Mouse (Mus musculus) cortical plate, adult 2 months (tissue): ENCODE data around the gene Mindy2. TPM values are rescaled to one million over a fixed set of nuclear protein-coding genes. Genes with fewer than 3 reads are reported as not detected.

Experiments
- H3K27ac ChIP-seq: fragments of 200-500 bp; 2 replicates; pipeline ENCODE4 v1.5.1; 2012; ENCODE audit warnings: low read length, control low read depth, inconsistent platforms; ENCODE audit not compliant: insufficient read depth
- H3K4me1 ChIP-seq: fragments of 200-500 bp; 2 replicates; pipeline ENCODE4 v1.6.1; 2011; ENCODE audit warnings: low read length; ENCODE audit not compliant: control insufficient read depth, insufficient read depth
- H3K4me3 ChIP-seq: fragments of 200-500 bp; 2 replicates; pipeline ENCODE4 v1.5.1; 2011; ENCODE audit warnings: mild to moderate bottlenecking, low read length, control low read depth; ENCODE audit not compliant: insufficient read depth
- CTCF ChIP-seq: fragments of 200-500 bp; IDR thresholded peaks from 2 replicates; pipeline ENCODE4 v1.5.1; 2011; ENCODE audit warnings: mild to moderate bottlenecking, control low read depth, low read length; ENCODE audit not compliant: insufficient read depth; ENCODE audit errors: extremely low read depth
- POLR2A ChIP-seq: fragments of 200-500 bp; IDR thresholded peaks from 2 replicates; pipeline ENCODE4 v1.6.1; 2011; ENCODE audit warnings: mild to moderate bottlenecking, low read length, control low read depth; ENCODE audit not compliant: insufficient read depth; ENCODE audit errors: extremely low read depth
- polyA plus RNA-seq: library from polyadenylated mRNA; depleted of rRNA; stranded (reverse); fragments of >200 nt; gene quantifications from 2 replicates; pipeline ENCODE4 v1.2.3, GENCODE M21; 2012

Gene Mindy2
- polyA plus RNA-seq, 1 experiment = 26.2 TPM

DNA sequence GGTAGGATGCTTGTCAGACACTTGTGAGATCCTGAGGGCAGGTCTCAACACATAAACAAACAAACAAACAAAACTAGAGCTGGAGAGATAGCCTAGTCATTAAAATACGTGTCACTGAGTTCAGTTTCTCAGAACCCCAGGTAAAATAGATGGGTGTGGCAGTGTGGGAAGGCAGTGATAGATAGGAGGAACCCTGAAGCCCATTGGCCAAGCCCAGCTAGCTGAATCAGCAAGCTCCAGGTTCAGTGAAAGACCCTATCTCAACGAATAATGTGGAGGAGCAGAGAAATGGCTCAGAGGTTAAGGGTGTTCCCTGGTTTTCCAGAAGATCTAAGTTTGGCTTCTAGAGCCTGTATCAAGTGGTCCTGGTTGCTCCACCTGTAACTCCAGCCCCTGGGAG, 12.2 kb upstream of the Mindy2 start:
- no peak overlapping the region for H3K27ac ChIP-seq
- H3K4me1 ChIP-seq = no peaks in the 10 kb centered on the region
- no peak overlapping the region for H3K4me3 ChIP-seq
- TF ChIP-seq POLR2A = no peak
- no peak for TF ChIP-seq CTCF

DNA sequence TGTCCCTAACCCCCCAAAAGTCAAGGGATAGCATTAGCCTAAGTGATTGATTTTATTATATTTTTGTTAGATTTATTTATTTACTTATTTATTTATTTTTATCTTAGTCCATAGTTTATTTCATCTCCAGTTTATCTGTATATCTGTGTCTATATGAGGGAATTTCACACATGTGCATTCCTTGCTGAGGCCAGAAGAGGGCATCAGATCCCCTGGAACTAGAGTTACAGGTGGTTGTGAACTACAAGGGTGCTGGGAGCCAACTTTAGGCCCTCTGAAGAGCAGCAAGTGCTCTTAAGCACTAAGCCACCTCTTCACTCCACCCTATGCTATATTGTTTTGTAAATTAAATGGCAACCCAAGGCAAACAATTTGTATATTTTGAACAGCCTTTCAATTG, 11.1 kb upstream of the Mindy2 start:
- Histone ChIP-seq H3K27ac (no peak overlapping the region), H3K4me3 (no peak overlapping the region), H3K4me1 (no peaks in the 10 kb centered on the region)
- TF ChIP-seq CTCF (0 out of 2 replicates have a peak, but pooled peaks have one; percentile 17), POLR2A (no peak)

DNA sequence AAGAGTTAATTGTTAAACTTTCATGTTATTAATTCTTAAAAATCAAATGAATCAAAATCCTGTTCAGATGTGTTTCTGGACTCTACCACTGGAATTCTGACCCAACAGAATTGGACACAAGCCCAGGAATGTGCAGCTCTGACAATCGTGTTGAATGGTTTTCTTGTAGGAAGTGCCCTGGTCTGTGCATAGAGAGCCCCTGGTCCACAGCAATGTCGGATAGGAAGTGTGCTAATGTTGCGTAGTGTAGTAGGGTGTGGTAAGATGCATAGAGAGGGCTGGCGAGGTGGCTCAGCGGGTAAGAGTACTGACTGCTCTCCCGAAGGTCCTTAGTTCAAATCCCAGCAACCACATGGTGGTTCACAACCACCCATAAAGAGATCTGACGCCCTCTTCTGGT, 9.8 kb upstream of the Mindy2 start:
- no peak overlapping the region for H3K27ac ChIP-seq
- no peak for TF ChIP-seq CTCF
- TF ChIP-seq POLR2A = no peak
- no peak overlapping the region for H3K4me3 ChIP-seq
- no peaks in the 10 kb centered on the region for H3K4me1 ChIP-seq

DNA sequence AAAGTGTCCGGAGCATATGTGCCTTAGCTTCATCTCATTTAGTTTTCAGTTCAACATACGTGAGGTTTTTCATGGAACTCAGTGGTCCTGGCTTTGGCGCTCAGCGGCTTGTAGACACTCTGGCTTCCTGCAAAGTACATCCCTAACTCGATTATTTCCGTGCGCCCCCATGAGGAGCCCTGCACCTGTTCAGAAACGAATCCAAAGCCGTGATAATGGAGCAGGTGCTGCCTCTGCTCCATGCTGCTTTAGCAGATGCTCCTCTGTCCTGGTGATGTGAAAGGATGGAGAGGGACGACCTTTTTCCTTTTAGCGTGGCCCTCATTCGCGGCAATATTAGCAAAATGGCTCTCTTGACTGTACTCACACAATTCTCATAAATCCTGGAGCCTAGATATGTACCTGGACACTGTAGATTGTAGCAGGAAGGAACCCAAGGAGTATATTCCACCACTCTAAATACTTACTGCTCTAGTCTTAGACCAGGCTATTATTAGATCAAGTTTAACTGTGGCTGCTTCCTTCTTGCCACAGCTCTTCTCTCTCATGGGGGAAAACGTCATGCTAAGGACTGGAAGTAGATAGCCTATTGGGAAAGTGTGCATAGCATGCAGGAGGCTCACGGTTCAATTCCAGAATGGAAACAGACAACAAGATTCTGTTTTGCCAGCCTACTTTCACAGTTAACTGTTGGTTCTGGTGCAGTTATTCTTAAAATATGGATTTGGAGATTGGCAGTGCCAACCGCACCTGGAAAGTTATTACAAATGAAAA, 8.6 kb upstream of the Mindy2 start:
- Histone ChIP-seq H3K4me1 (no peaks in the 10 kb centered on the region), H3K27ac (no peak overlapping the region), H3K4me3 (no peak overlapping the region)
- TF ChIP-seq CTCF (no peak), POLR2A (no peak)

DNA sequence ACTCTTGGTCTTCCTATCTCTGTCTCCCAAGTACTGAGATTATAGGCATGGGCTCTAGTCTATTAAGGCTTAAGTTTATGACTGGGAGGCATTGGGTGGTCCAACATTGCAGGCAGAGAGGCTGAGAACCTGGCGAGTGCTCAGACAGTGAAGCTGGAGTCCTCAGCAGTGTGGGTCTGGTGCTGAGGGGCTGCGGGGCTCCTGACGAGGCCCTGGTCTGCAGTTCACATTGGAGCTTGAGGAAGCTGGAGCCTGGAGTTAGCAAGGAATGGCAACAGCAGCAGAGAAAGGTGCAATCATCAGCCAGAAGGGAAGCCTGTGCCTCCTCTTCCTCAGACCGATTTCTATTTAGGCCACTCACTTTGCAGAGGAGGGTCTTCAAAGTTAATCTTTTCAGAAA, 7.9 kb upstream of the Mindy2 start:
- no peaks in the 10 kb centered on the region for H3K4me1 ChIP-seq
- no peak overlapping the region for H3K4me3 ChIP-seq
- TF ChIP-seq POLR2A (no peak), CTCF (no peak)
- no peak overlapping the region for H3K27ac ChIP-seq

DNA sequence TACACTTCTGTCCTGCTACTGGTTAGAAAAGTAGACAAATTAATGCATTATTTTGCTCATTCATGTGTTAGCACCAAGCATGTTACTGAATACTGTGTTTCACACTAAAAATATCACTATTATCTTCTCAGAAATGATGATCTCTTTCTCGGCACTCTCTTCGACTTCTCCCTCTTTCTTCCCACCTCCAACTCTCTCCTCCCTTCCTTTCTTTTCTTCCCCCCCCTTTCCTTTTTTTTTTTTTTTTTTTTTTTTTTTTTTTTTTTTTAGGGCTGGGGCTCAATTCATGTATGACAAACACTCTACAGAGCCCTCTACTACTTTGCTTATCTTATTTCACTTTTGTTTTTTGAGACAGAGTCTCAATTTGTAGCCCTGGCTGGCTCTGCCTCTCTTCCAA, 1.3 kb upstream of the Mindy2 start:
- Histone ChIP-seq H3K4me3 (no peak overlapping the region), H3K27ac (no peak overlapping the region), H3K4me1 (peaks cover 4% of the 10 kb centered on the region)
- TF ChIP-seq CTCF = no peak

DNA sequence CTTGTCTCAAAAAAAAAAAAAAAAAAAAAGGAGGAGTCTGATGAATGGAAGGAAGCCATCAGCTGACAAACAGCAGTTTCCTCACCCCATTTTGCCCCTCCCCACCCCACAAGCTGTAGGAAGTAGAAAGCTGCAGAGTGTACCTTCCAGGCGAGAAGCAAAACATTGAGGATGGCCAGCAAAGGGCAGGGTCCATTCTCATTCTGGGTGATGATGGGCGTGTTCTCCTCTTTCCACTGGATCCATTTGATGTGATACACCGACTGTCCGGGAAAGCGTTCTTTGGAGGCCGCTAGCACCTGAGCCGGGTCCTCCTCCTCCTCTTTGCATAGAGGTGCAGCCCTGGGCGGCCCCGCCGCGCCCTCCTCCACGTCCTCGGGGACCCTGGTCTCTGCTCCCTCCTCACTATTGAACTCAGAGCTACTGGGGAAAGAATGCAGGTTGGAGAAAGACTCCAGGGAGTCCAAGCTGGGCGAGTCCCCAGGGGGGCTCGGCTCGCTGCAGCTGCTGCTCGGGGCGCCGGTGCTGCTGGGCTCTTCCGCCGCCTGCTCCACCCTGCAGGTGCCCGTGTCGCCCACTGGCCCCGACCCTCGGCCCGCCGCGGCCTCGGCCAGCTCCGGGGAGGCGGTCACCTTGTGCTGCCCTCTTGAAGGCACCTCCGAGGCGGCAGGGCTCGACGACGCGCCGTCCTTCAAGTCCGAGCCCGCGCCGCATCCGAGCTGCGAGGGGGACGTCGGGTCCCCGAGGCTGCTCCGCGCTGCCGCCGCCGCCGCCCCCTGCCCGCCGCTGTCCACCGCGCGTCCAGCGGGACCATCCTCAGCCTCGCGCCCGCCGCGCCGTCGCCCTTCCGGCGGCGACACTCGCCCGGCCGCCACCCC, 605 bp downstream of the Mindy2 start, which contains the start of gene Gm10642:
Gene Gm10642 (plus strand): TSS at position 122 of the 878 bp plus-strand sequence.
- peak within 1 kb of the TSS; percentile 83 for H3K4me3 ChIP-seq
- TF ChIP-seq POLR2A (0 out of 2 replicates have a peak, but pooled peaks have one; percentile 46), CTCF (no peak)
- H3K27ac ChIP-seq = peak within 1 kb of the TSS; percentile 98

DNA sequence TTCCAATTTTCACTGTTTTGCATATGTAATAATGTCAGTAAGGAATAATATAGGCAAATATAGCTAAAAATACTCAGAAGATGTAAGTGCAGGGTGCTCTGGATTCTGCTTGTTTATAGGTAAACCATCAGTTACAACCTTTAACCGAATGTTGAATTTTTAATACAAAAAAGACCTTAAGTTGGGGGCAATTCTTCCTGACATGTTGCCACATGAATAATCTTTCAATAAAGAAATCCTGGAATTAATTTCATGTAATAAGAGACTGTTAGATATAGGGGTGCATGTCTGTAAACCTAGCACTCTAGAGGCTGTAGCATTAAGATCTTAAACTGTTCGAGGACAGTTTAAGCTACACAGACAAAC, 1.2 kb downstream of the Mindy2 start:
- Histone ChIP-seq H3K4me1 (peaks cover 8% of the 10 kb centered on the region), H3K27ac (no peak overlapping the region), H3K4me3 (peak overlapping the region; percentile 83; the same call in 1 of the 2 replicates)
- TF ChIP-seq POLR2A (no peak), CTCF (no peak)

More for the DNA sequence above, 605 bp downstream of the Mindy2 start, which contains the start of gene Gm10642:
- peaks cover 8% of the 10 kb centered on the region for H3K4me1 ChIP-seq

DNA sequence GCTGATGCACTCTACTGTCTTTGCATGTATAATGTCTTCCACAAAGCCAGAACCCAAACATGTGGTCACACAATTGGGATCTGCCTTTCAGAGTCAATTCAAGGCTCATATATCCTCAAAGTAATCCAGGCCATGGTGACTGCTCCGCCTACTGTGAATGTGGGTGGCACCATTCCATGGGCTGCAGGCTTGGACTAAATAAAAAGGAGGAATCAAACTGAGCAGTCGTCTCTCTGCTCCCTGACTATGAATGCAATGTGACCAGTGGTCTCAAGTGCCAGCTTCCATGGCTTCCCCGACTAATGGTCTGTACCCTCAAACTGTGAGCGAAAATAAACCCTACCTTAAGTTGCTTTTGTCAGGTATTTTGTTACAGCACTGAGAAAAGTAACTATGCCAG, 2.5 kb downstream of the Mindy2 start:
- no peak overlapping the region for H3K27ac ChIP-seq
- TF ChIP-seq POLR2A = no peak
- TF ChIP-seq CTCF = no peak
- H3K4me1 ChIP-seq = peaks cover 8% of the 10 kb centered on the region
- peak overlapping the region; percentile 83 for H3K4me3 ChIP-seq

DNA sequence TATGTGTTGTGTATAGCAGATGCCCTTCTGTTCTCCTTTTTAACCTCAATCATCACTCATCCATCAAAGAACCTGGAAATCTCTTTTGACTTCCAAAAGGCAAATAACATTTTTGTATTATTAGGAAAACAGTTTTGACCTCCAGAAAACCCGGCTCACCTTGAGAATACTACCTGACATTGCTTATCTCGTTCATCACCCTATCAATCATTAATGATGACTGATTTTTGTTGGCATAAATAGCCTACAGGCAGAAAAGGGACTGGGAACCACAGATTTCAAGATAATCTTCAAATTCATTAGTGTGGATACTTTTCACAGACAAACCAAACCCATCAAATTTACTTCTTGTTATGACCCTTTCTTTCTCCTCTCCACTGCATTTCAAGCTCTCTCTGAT, 3.1 kb downstream of the Mindy2 start:
- no peak for TF ChIP-seq POLR2A
- TF ChIP-seq CTCF = no peak
- peak overlapping the region; percentile 83; the same call in 1 of the 2 replicates for H3K4me3 ChIP-seq
- H3K27ac ChIP-seq = no peak overlapping the region
- peaks cover 8% of the 10 kb centered on the region for H3K4me1 ChIP-seq
